Mouse (Mus musculus) v-Abl transformed pro-B cells (cell line): ENCODE data around the gene Edaradd.

Source experiments
- in situ Hi-C, 2 experiments: fragments of 400-800 bp; cut with MboI; formaldehyde crosslinking; loops; one replicate each; pipeline ENCODE4 v1.15.1; 2025; ENCODE audit not compliant: unreplicated experiment in 2 of 2

Edaradd gene

GRCm38 (mm10) chr13:12525678-12526077 is 5.4 kb upstream of the Edaradd start:
- in situ Hi-C loops: no loop called here

DNA sequence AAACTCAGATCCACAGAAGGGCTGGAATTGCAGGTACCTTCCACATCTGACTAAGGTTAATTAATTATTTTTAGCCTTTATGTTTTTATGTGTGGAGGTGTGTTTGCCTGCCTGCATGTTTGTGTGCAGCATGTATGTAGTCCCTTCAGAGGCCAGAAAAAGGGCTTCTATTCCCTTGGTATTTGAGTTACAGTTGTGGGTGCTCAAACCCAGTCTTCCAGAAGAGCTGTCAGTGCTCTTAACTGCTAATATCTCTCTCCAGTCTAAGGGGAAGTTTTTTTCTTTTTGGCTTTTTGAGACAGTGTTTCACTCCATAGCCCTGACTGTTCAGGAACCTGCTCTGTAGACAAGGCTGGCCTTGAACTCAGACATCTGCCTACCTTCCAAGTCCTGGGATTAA is 2.1 kb upstream of the Edaradd start:
- in situ Hi-C loops: no loop called here

GRCm38 (mm10) chr13:12519371-12519770 is 867 bp downstream of the Edaradd start:
- in situ Hi-C loops: loop anchor here in 1 of 2 experiments (5.0 kb wide), 1 partner anchor 37 kb away; no protein-coding TSS in a partner anchor

DNA sequence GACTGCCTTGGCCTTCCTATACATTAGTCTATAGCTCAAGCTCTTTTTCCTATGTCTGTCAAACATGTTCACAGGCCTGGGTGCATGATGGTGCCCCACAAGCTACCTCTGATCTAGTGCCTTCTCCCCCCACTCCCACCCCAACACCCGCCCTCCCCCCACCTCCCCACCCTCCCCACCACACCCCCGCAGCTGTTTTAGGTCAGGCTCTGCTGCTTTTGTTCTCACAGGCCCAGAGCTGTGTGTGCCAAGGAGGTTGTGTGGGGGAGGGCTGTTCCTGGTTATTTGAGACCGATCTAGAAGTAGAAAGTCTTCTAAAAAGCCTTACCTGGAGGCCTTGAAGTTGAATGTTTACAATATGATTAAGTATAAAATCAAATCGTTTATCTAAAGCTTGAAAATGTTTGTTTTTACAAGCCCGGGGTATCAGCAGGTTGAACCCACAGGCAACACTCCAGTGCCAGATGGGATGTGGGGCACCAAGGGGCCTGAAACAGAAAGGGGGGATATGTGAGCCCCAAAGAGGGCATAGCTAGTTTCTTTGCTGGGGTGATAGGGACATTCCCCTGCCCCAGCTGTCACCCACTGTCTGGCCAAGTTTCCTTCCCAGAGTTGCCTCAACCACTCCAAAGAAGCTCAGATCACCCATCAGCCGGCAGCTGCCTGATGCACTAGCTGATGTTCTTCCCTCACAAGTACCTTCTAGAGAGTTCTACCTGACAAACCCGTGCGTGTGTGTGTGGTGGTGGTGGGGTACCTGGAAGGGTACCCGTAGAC is 8.9 kb downstream of the Edaradd start:
- in situ Hi-C loops: no loop called here

DNA sequence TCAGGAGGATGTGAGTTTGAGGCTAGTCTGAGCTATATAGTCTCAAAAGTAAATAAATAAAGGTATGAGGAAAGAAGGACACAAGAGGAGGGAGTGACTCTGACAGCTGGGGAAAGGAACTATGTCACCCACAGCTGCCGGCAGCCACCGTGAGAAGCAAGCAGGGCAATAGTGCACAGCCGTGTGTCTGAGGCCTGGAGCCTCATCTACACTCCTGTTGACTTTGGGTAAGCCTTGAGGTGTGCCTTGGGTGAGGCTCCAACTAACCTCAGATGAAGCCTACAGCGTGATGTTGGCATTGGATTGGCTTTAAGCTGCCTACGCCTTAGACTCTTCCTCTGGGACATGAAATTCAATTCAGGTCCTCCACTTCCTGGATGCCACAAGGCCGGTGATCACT is 10.2 kb downstream of the Edaradd start:
- in situ Hi-C loops: no loop called here

DNA sequence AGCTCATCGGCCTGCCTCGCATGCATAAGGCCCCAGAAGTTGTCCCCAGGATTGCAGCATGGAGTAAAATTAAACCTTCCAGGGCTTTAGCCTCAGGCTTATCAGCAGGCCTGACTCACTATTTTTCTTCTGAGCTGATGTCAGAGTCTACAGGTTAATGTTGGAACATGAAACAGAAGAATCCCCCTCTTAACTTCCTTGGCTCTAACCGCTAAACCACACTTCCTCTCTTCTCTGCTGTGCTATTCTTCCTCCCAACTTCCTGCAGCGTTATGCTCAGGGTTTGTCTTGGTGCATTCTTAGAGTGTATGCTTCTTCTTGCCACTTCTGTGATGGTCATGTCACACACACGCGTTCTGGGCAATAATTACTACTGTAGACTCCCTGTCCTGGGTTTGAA is 12.8 kb downstream of the Edaradd start:
- in situ Hi-C loops: no loop called here

DNA sequence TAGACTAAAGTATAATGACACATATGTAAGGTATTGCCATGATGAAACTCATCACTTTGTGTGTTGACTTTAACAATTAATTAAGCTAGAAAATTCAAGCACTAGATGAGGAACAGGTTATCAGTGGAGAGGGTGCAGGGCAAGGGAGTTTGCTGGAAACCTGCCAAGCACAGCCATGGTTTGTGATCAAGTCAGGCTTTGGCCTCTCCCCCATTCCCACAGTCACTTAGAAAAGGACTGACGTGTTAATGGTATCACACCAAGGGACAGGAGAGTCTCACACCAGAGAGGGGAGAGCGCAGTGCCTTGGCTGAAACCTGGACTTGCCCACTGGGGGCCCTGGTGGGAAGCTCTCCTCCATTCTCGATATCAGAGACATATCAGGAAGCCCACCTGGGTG is 14.9 kb downstream of the Edaradd start:
- in situ Hi-C loops: no loop called here

DNA sequence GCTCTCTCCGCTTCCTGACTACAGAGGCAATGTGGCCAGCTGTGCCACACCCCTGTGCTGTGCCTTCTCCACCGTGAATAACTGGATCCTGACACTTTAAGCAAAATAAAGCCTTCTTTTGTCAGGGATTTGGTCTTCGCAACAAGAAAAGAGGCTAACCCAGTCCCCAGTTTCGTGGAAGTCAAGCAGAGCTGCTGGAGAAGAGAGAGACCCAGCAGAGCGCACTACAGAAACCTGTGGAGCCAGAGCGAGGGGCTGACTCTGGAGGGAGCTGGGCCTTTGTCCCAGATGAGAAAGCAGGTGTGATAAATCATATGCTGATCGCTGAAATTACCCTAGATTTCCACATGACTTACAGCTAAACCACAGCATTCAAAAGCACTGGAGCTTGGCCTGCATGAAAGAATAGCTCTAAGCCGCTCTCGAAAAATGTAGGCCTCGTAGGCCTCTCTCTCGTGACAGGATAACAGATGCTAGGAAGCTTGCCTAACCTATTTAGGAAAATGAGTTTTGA is 16.9 kb downstream of the Edaradd start:
- in situ Hi-C loops: no loop called here

GRCm38 (mm10) chr13:12502665-12503237 is 17.5 kb downstream of the Edaradd start:
- in situ Hi-C loops: no loop called here

DNA sequence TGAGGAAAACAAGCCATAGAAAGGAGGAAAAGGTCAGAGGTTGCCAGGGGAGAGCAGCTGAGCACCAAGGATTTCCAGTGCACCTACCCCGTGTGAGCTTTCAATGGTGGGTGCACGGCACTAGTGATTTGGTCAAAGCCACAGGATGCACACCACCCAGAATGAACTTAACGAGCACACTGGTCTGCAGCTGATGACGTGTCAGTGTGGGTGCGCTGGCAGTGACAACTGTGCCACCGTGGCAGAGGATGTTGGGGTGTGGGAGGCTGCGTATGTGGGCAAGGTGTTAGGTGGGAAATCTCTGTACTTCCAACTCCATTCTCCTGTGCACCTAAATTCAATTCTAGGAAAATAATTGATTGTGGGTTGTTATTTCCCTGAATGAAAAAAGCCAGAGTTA is 21.1 kb downstream of the Edaradd start:
- in situ Hi-C loops: loop anchor here in 1 of 2 experiments (25.0 kb wide), 1 partner anchor 413 kb away; no protein-coding TSS in a partner anchor

GRCm38 (mm10) chr13:12497809-12498208 is 22.4 kb downstream of the Edaradd start:
- in situ Hi-C loops: loop anchor here in 1 of 2 experiments (25.0 kb wide), 1 partner anchor 414 kb away; no protein-coding TSS in a partner anchor

DNA sequence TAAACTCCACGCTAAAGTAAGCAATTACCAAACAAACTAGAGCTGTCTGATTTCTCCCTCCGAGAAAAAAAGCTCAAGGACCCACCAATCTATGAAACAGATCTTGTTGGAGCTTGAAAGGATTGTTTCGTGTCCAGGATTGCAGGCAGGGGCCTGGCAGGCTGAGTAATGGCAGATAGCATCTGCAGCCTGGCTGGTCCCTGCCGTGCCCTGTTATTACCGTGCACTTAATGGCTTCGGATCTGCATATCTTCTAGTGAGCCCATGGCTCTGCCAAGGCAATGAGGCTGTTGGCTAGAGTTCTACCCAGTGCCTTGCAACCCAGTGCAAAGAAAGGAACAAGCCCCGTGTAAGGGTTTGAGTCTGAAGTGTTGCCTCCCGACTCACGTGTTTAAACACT is 25.5 kb downstream of the Edaradd start:
- in situ Hi-C loops: loop anchor here in 1 of 2 experiments (25.0 kb wide), 1 partner anchor 418 kb away; no protein-coding TSS in a partner anchor

DNA sequence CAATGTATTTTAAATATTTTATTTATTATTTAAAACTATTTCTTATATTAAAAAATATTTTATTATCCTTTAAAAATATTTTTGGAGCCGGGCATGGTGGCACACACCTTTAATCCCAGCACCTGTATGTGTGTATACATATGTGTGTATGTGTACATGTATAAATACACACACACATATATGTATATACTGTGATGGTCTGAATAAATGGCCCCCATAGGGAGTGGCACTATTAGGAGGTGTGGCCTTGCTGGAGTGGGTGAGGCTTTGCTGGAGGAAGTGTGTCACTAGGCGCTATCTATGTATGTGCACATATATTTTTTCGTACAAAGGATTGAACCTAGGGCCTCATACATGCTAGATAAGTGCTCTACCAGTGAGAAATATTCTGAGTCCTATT is 27.7 kb downstream of the Edaradd start:
- in situ Hi-C loops: loop anchor here in 1 of 2 experiments (25.0 kb wide), 1 partner anchor 420 kb away; no protein-coding TSS in a partner anchor

GRCm38 (mm10) chr13:12485640-12486039 is 34.6 kb downstream of the Edaradd start:
- in situ Hi-C loops: loop anchor here in 1 of 2 experiments (25.0 kb wide), 1 partner anchor 427 kb away; no protein-coding TSS in a partner anchor

DNA sequence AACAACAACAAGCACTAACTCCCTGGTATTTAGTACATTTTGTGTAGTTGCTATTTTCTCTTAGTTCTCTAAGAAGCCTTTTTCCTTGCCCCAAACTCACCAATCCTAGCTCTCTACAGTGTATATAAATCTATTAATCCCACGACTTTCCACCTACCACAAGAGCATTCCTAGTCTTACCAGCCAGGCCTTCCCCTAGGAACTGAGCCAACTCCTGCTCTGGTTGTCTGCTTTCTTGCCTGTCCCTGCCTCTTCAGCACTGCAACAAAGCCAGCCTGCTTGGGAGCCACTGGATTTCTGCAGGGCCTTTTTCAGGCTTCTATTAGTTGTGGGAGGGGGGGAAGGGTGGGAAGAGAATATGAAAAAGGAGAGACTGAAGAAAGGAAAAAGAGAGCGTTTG is 35.0 kb downstream of the Edaradd start:
- in situ Hi-C loops: loop anchor here in 1 of 2 experiments (25.0 kb wide), 1 partner anchor 427 kb away; no protein-coding TSS in a partner anchor

DNA sequence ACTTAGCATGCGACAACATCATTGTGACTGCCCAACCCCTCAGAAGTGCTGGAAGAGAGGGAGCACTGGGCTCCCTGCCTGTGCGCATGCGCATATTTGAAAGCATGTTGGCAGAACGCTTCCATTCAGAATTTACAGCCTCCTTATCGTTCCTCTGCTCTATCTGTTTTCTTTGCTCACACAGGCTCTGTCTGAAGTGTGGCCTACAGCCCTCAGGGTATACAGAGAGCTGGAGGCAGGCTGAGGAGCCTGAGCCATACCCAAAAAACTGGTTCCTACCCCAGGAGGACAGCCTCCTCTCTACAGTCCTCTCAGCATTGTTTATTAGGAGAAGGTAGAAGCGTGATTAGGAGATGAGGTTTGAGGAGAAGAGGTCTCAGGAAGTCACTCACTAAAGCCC is 40.4 kb downstream of the Edaradd start:
- in situ Hi-C loops: loop anchor here (5.0 to 25.0 kb wide), 6 partner anchors 37 to 432 kb away; no protein-coding TSS in a partner anchor

DNA sequence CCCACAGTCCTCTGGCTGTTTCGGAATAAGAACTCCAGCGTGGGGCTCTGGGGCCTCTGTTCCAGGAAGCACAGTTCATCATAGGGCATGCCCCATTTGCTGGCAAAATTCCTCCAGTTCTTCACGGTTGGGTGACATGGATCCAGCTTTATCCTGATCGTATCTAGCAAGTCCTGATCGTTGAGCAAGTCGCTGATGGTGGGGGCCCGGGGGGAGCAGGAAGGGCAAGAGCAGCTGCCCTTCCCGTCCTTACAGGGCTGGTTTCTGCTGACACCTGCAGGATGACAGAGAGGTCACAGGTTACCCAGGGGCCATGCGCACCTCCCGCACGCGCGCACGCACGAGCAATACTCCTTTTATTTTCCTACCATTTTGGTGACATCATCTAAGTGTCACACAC is 41.9 kb downstream of the Edaradd start:
- in situ Hi-C loops: loop anchor here (5.0 to 25.0 kb wide), 5 partner anchors 64 to 434 kb away; no protein-coding TSS in a partner anchor

DNA sequence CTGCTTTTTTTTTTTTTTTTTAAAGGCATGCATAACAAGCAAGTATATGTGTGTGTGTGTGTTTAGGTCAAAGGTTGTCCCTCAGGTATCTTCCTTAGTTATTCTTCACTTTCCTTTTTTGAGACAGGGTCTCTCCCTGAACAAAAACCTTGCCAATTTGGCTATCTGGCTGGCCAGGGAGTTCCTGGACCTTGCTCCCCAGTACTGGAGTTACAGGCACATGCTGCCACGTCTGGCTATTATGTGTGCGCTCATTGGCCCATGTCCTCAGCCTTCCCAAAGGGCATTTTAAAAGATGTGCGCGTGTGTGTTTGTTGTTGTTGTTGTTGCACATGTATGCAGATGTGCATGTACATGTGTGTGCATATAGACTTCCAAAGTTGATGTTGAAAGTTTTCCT is 43.4 kb downstream of the Edaradd start:
- in situ Hi-C loops: loop anchor here (5.0 to 25.0 kb wide), 5 partner anchors 65 to 435 kb away; no protein-coding TSS in a partner anchor

DNA sequence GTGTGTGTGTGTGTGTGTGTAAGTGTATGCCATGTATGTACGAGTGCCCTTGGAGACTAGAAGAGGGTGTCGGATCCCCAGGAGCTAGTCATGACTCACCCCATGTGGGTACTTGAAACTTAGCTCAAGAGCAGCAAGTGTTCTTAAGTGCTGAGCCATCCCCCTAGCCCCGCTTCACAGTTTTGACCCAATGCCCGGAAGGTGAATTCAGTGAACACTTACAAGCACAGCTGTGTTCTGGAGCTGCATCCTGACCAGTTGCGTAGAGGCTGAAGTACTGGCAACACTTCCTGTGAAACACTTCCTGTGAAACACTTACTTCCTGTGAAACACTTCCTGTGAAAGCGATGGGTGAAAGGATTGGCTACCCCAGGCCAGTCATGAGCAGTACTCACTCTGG is 45.0 kb downstream of the Edaradd start:
- in situ Hi-C loops: loop anchor here (5.0 to 25.0 kb wide), 5 partner anchors 67 to 437 kb away; no protein-coding TSS in a partner anchor

- in situ Hi-C loops: loop anchor here in 1 of 2 experiments (5.0 to 25.0 kb wide), 3 partner anchors 63 to 262 kb away; no protein-coding TSS in a partner anchor
Measured at GRCm38 (mm10) chr13:12473724-12474378, 46.4 kb downstream of the Edaradd start.
